Mouse (Mus musculus): ENCODE results near the gene Srebf2. TPM values are rescaled to one million over a fixed set of nuclear protein-coding genes. Genes with fewer than 3 reads are reported as not detected.

Srebf2 gene
- total RNA-seq, 2 experiments from 2014 or later = 11.4 to 17.4 TPM

- no peak overlapping the region for H3K4me3 ChIP-seq
- no peak for DNase-seq
- TF ChIP-seq CTCF (IDR thresholded peaks at IDR 0.05) = no peak
- intact Hi-C loops (cut with DNase I) = no loop called here
- no peak overlapping the region for H3K27ac ChIP-seq
These were observed 40.9 kb downstream of the Srebf2 start for GRCm38 (mm10) chr15:82187924-82188323.

- peak; percentile 88 for DNase-seq
- TF ChIP-seq CTCF (IDR thresholded peaks at IDR 0.05) = peak; percentile 45
- H3K27ac ChIP-seq = no peak overlapping the region
- H3K4me3 ChIP-seq = no peak overlapping the region
- intact Hi-C loops (cut with DNase I) = no loop called here
These were observed 41.7 kb downstream of the Srebf2 start for GRCm38 (mm10) chr15:82188481-82189240.

GRCm38 (mm10) chr15:82192617-82193016 lies 45.6 kb downstream of the Srebf2 start:
- intact Hi-C loops (cut with DNase I) = no loop called here
- TF ChIP-seq CTCF (IDR thresholded peaks at IDR 0.05) = no peak
- no peak overlapping the region for H3K4me3 ChIP-seq
- DNase-seq = no peak
- H3K27ac ChIP-seq = no peak overlapping the region

GRCm38 (mm10) chr15:82196300-82196699 lies 49.3 kb downstream of the Srebf2 start:
- Histone ChIP-seq H3K27ac (no peak overlapping the region), H3K4me3 (no peak overlapping the region)
- TF ChIP-seq CTCF (IDR thresholded peaks at IDR 0.05) = no peak
- no peak for DNase-seq
- intact Hi-C loops (cut with DNase I) = no loop called here

- Histone ChIP-seq H3K27ac (no peak overlapping the region), H3K4me3 (no peak overlapping the region)
- intact Hi-C loops (cut with DNase I) = no loop called here
- DNase-seq = no peak
- TF ChIP-seq CTCF (IDR thresholded peaks at IDR 0.05) = no peak
These were observed 50.3 kb downstream of the Srebf2 start for GRCm38 (mm10) chr15:82197246-82197750.

GRCm38 (mm10) chr15:82197937-82198336 lies 51.0 kb downstream of the Srebf2 start:
- DNase-seq = no peak
- no peak for TF ChIP-seq CTCF (IDR thresholded peaks at IDR 0.05)
- Histone ChIP-seq H3K4me3 (no peak overlapping the region), H3K27ac (no peak overlapping the region)
- intact Hi-C loops (cut with DNase I) = no loop called here

GRCm38 (mm10) chr15:82198342-82198741 lies 51.4 kb downstream of the Srebf2 start:
- no peak for TF ChIP-seq CTCF (IDR thresholded peaks at IDR 0.05)
- Histone ChIP-seq H3K4me3 (no peak overlapping the region), H3K27ac (no peak overlapping the region)
- intact Hi-C loops (cut with DNase I) = no loop called here
- DNase-seq = no peak

- H3K4me3 ChIP-seq = no peak overlapping the region
These were observed 52.6 kb downstream of the Srebf2 start for GRCm38 (mm10) chr15:82199546-82199945.

GRCm38 (mm10) chr15:82202086-82202485 lies 55.1 kb downstream of the Srebf2 start:
- Histone ChIP-seq H3K4me3 (no peak overlapping the region), H3K27ac (no peak overlapping the region)
- no peak for DNase-seq
- intact Hi-C loops (cut with DNase I) = no loop called here
- no peak for TF ChIP-seq CTCF (IDR thresholded peaks at IDR 0.05)

More at GRCm38 (mm10) chr15:82199546-82199945, 52.6 kb downstream of the Srebf2 start:
- no peak for DNase-seq
- no peak for TF ChIP-seq CTCF (IDR thresholded peaks at IDR 0.05)
- intact Hi-C loops (cut with DNase I) = no loop called here
- no peak overlapping the region for H3K27ac ChIP-seq

GRCm38 (mm10) chr15:82203090-82203489 lies 56.1 kb downstream of the Srebf2 start:
- no peak overlapping the region for H3K27ac ChIP-seq
- intact Hi-C loops (cut with DNase I) = no loop called here
- no peak for TF ChIP-seq CTCF (IDR thresholded peaks at IDR 0.05)

GRCm38 (mm10) chr15:82203611-82204351 lies 56.8 kb downstream of the Srebf2 start:
- Histone ChIP-seq H3K27ac (no peak overlapping the region), H3K4me3 (no peak overlapping the region)
- no peak for DNase-seq
- intact Hi-C loops (cut with DNase I) = no loop called here
- TF ChIP-seq CTCF (IDR thresholded peaks at IDR 0.05) = no peak

More at GRCm38 (mm10) chr15:82203090-82203489, 56.1 kb downstream of the Srebf2 start:
- H3K4me3 ChIP-seq = no peak overlapping the region
- no peak for DNase-seq

- no peak for TF ChIP-seq CTCF (IDR thresholded peaks at IDR 0.05)
- no peak for DNase-seq
These were observed 57.8 kb downstream of the Srebf2 start for GRCm38 (mm10) chr15:82204680-82205371.

More at GRCm38 (mm10) chr15:82204680-82205371, 57.8 kb downstream of the Srebf2 start:
- no peak overlapping the region for H3K4me3 ChIP-seq
- intact Hi-C loops (cut with DNase I) = no loop called here
- no peak overlapping the region for H3K27ac ChIP-seq

All from gastrocnemius, adult 2 months (tissue).